Mouse (Mus musculus): ENCODE measurements around the gene Rgs12. TPM values are rescaled to one million over a fixed set of nuclear protein-coding genes. Genes with fewer than 3 reads are reported as not detected.

The Rgs12 gene
- polyA plus RNA-seq, 1 experiment from 2014 or later: 54.0 TPM

- no peak overlapping the region for H3K4me2 ChIP-seq (replicated peaks)
- peaks cover 85% of the 10 kb centered on the region for H3K36me3 ChIP-seq
- H3K9ac ChIP-seq: no peak overlapping the region
- no peaks in the 10 kb centered on the region for H3K27me3 ChIP-seq
- no peak overlapping the region for H3K27ac ChIP-seq
- 84% methylated on average over 3 of the region's 3 CpGs for WGBS
- H3K9me3 ChIP-seq: no peaks in the 10 kb centered on the region
- H3K4me1 ChIP-seq: no peaks in the 10 kb centered on the region
- H3K4me3 ChIP-seq: no peak overlapping the region
- no peak for ATAC-seq (ENCODE audit: low FRiP score, low read depth)
These were observed 23.2 kb downstream of the Rgs12 start for GRCm38 (mm10) chr5:34972471-34972870.

- no peaks in the 10 kb centered on the region for H3K27me3 ChIP-seq
- H3K27ac ChIP-seq: no peak overlapping the region
- H3K9me3 ChIP-seq: no peaks in the 10 kb centered on the region
- peaks cover 83% of the 10 kb centered on the region for H3K36me3 ChIP-seq
- WGBS: 86% methylated on average over 8 of the region's 8 CpGs
- ATAC-seq (ENCODE audit: low FRiP score, low read depth): no peak
- no peak overlapping the region for H3K4me2 ChIP-seq (replicated peaks)
- H3K4me3 ChIP-seq: no peak overlapping the region
- H3K9ac ChIP-seq: no peak overlapping the region
- H3K4me1 ChIP-seq: no peaks in the 10 kb centered on the region
These were observed 24.5 kb downstream of the Rgs12 start for GRCm38 (mm10) chr5:34973560-34974317.

GRCm38 (mm10) chr5:34974773-34975443 lies 25.7 kb downstream of the Rgs12 start:
- H3K4me2 ChIP-seq (replicated peaks): no peak overlapping the region
- WGBS: 87% methylated on average over 11 of the region's 11 CpGs
- peaks cover 77% of the 10 kb centered on the region for H3K36me3 ChIP-seq
- ATAC-seq (ENCODE audit: low FRiP score, low read depth): no peak
- no peaks in the 10 kb centered on the region for H3K4me1 ChIP-seq
- no peaks in the 10 kb centered on the region for H3K9me3 ChIP-seq
- no peaks in the 10 kb centered on the region for H3K27me3 ChIP-seq
- no peak overlapping the region for H3K9ac ChIP-seq
- no peak overlapping the region for H3K4me3 ChIP-seq
- H3K27ac ChIP-seq: no peak overlapping the region

GRCm38 (mm10) chr5:34976540-34977292 lies 27.5 kb downstream of the Rgs12 start:
- no peak overlapping the region for H3K4me2 ChIP-seq (replicated peaks)
- H3K4me3 ChIP-seq: no peak overlapping the region
- H3K36me3 ChIP-seq: peaks cover 66% of the 10 kb centered on the region
- H3K9me3 ChIP-seq: no peaks in the 10 kb centered on the region
- H3K9ac ChIP-seq: no peak overlapping the region
- no peak overlapping the region for H3K27ac ChIP-seq
- no peaks in the 10 kb centered on the region for H3K27me3 ChIP-seq
- ATAC-seq (ENCODE audit: low FRiP score, low read depth): peak; percentile 40; the same call in 1 of the 2 replicates
- peaks cover 7% of the 10 kb centered on the region; the same call in 1 of the 2 replicates for H3K4me1 ChIP-seq
- 95% methylated on average over 9 of the region's 9 CpGs for WGBS

- peaks cover 69% of the 10 kb centered on the region for H3K36me3 ChIP-seq
- H3K9me3 ChIP-seq: no peaks in the 10 kb centered on the region
- H3K4me3 ChIP-seq: no peak overlapping the region
- peaks cover 9% of the 10 kb centered on the region; the same call in 1 of the 2 replicates for H3K4me1 ChIP-seq
- 76% methylated on average over 6 of the region's 6 CpGs for WGBS
- no peak for ATAC-seq (ENCODE audit: low FRiP score, low read depth)
- H3K4me2 ChIP-seq (replicated peaks): no peak overlapping the region
- H3K9ac ChIP-seq: no peak overlapping the region
- no peaks in the 10 kb centered on the region for H3K27me3 ChIP-seq
- H3K27ac ChIP-seq: no peak overlapping the region
These were observed 30.9 kb downstream of the Rgs12 start for GRCm38 (mm10) chr5:34980099-34980498.

GRCm38 (mm10) chr5:34981734-34982133 lies 32.5 kb downstream of the Rgs12 start:
- H3K9me3 ChIP-seq: no peaks in the 10 kb centered on the region
- H3K27me3 ChIP-seq: no peaks in the 10 kb centered on the region
- H3K36me3 ChIP-seq: peaks cover 57% of the 10 kb centered on the region
- no peak for ATAC-seq (ENCODE audit: low FRiP score, low read depth)
- H3K27ac ChIP-seq: no peak overlapping the region
- H3K4me3 ChIP-seq: no peak overlapping the region
- H3K4me1 ChIP-seq: peaks cover 9% of the 10 kb centered on the region; the same call in 1 of the 2 replicates
- no peak overlapping the region for H3K4me2 ChIP-seq (replicated peaks)
- 36% methylated on average over 3 of the region's 3 CpGs for WGBS
- no peak overlapping the region for H3K9ac ChIP-seq

- H3K9me3 ChIP-seq: no peaks in the 10 kb centered on the region
- H3K27ac ChIP-seq: no peak overlapping the region
- peaks cover 28% of the 10 kb centered on the region for H3K4me1 ChIP-seq
- H3K9ac ChIP-seq: no peak overlapping the region
- 68% methylated on average over 2 of the region's 2 CpGs for WGBS
- H3K36me3 ChIP-seq: peaks cover 52% of the 10 kb centered on the region
- no peak overlapping the region for H3K4me3 ChIP-seq
- H3K4me2 ChIP-seq (replicated peaks): no peak overlapping the region
- no peak for ATAC-seq (ENCODE audit: low FRiP score, low read depth)
- no peaks in the 10 kb centered on the region for H3K27me3 ChIP-seq
These were observed 35.7 kb downstream of the Rgs12 start for GRCm38 (mm10) chr5:34984933-34985332.

GRCm38 (mm10) chr5:34985867-34986266 lies 36.6 kb downstream of the Rgs12 start:
- WGBS: 41% methylated on average over 2 of the region's 2 CpGs

GRCm38 (mm10) chr5:34987396-34987795 lies 38.2 kb downstream of the Rgs12 start:
- ATAC-seq (ENCODE audit: low FRiP score, low read depth): no peak
- Histone ChIP-seq H3K9ac (no peak overlapping the region), H3K4me2 (replicated peaks) (no peak overlapping the region), H3K4me1 (peaks cover 20% of the 10 kb centered on the region), H3K4me3 (no peak overlapping the region), H3K9me3 (no peaks in the 10 kb centered on the region), H3K27me3 (no peaks in the 10 kb centered on the region), H3K27ac (no peak overlapping the region), H3K36me3 (peaks cover 49% of the 10 kb centered on the region)
- WGBS: 84% methylated on average over 2 of the region's 2 CpGs

More at GRCm38 (mm10) chr5:34985867-34986266, 36.6 kb downstream of the Rgs12 start:
- Histone ChIP-seq H3K4me3 (no peak overlapping the region), H3K36me3 (peaks cover 52% of the 10 kb centered on the region), H3K4me1 (peaks cover 29% of the 10 kb centered on the region), H3K9ac (no peak overlapping the region), H3K27me3 (no peaks in the 10 kb centered on the region), H3K4me2 (replicated peaks) (no peak overlapping the region), H3K27ac (no peak overlapping the region), H3K9me3 (no peaks in the 10 kb centered on the region)
- ATAC-seq (ENCODE audit: low FRiP score, low read depth): no peak

GRCm38 (mm10) chr5:34988690-34989089 lies 39.4 kb downstream of the Rgs12 start:
- H3K36me3 ChIP-seq: peaks cover 37% of the 10 kb centered on the region
- H3K27me3 ChIP-seq: no peaks in the 10 kb centered on the region
- no peak overlapping the region for H3K4me3 ChIP-seq
- no peak overlapping the region for H3K27ac ChIP-seq
- H3K9me3 ChIP-seq: no peaks in the 10 kb centered on the region
- peaks cover 26% of the 10 kb centered on the region for H3K4me1 ChIP-seq
- H3K4me2 ChIP-seq (replicated peaks): no peak overlapping the region
- 80% methylated on average over 5 of the region's 5 CpGs for WGBS
- H3K9ac ChIP-seq: no peak overlapping the region
- no peak for ATAC-seq (ENCODE audit: low FRiP score, low read depth)

GRCm38 (mm10) chr5:34989321-34989772 lies 40.1 kb downstream of the Rgs12 start:
- Histone ChIP-seq H3K27ac (no peak overlapping the region), H3K9ac (no peak overlapping the region), H3K4me1 (peaks cover 26% of the 10 kb centered on the region), H3K4me2 (replicated peaks) (no peak overlapping the region), H3K36me3 (peaks cover 37% of the 10 kb centered on the region), H3K27me3 (no peaks in the 10 kb centered on the region), H3K4me3 (no peak overlapping the region), H3K9me3 (no peaks in the 10 kb centered on the region)
- ATAC-seq (ENCODE audit: low FRiP score, low read depth): 0 out of 2 replicates have a peak, but pooled peaks have one; percentile 33
- WGBS: 33% methylated on average over 12 of the region's 12 CpGs

GRCm38 (mm10) chr5:34998754-34999153 lies 49.5 kb downstream of the Rgs12 start:
- Histone ChIP-seq H3K9me3 (no peaks in the 10 kb centered on the region), H3K9ac (no peak overlapping the region), H3K4me1 (peaks cover 37% of the 10 kb centered on the region), H3K4me2 (replicated peaks) (no peak overlapping the region), H3K27ac (no peak overlapping the region), H3K27me3 (peaks cover 18% of the 10 kb centered on the region; the same call in 1 of the 2 replicates), H3K4me3 (no peak overlapping the region), H3K36me3 (peaks cover 14% of the 10 kb centered on the region)
- WGBS: 45% methylated on average over 3 of the region's 3 CpGs
- ATAC-seq (ENCODE audit: low FRiP score, low read depth): no peak; the same call in 1 of the 2 replicates

Data from limb, embryonic 13.5 days (tissue).